Mouse (Mus musculus) hindbrain, embryonic 15.5 days (tissue): Measurements from ENCODE around the gene Tmem253. TPM values are rescaled to one million over a fixed set of nuclear protein-coding genes. Genes with fewer than 3 reads are reported as not detected.
"Not testable (repeated sequence)": the region's sequence is repeated elsewhere in the genome, so short reads cannot be mapped to it uniquely, and the experiment has no call there.

Source experiments
- ATAC-seq: fragments of 200-750 bp; cut with Nextera tagmentation; 2 replicates; pipeline ENCODE4 v1.8.0; 2017; ENCODE audit warnings: low read depth, moderate number of reproducible peaks, moderate TSS enrichment; ENCODE audit not compliant: low FRiP score
- H3K27ac ChIP-seq: fragments of 300-500 bp; sonication (generic); replicated peaks from 2 replicates; pipeline ENCODE4 v1.5.1; 2015; ENCODE audit warnings: mild to moderate bottlenecking, inconsistent platforms
- H3K27me3 ChIP-seq: fragments of 300-500 bp; sonication (generic); 2 replicates; pipeline ENCODE4 v1.6.1; 2015; ENCODE audit warnings: control low read depth, inconsistent platforms
- H3K36me3 ChIP-seq: fragments of 300-500 bp; sonication (generic); 2 replicates; pipeline ENCODE4 v1.6.1; 2015; ENCODE audit warnings: control low read depth, inconsistent platforms
- H3K4me1 ChIP-seq: fragments of 300-500 bp; sonication (generic); replicated peaks from 2 replicates; pipeline ENCODE4 v1.6.1; 2015; ENCODE audit warnings: control low read depth, inconsistent platforms
- H3K4me2 ChIP-seq: fragments of 300-500 bp; sonication (generic); 2 replicates; pipeline ENCODE4 v1.6.1; 2015; ENCODE audit warnings: moderate library complexity, mild to moderate bottlenecking, inconsistent platforms
- H3K4me3 ChIP-seq: fragments of 300-500 bp; sonication (generic); 2 replicates; pipeline ENCODE4 v1.5.1; 2015; ENCODE audit warnings: mild to moderate bottlenecking, inconsistent platforms
- H3K9ac ChIP-seq: fragments of 300-500 bp; sonication (generic); 2 replicates; pipeline ENCODE4 v1.6.1; 2015; ENCODE audit warnings: inconsistent platforms
- H3K9me3 ChIP-seq: fragments of 300-500 bp; sonication (generic); 2 replicates; pipeline ENCODE4 v1.6.1; 2016; ENCODE audit warnings: control low read depth, inconsistent platforms
- WGBS: fragments of 180-500 bp; shearing (Covaris S2); methylation state at CpG from one replicate; pipeline ENCODE4 v1.1.7; 2015; 5-methylcytosine and 5-hydroxymethylcytosine counted together
- polyA plus RNA-seq: library from polyadenylated mRNA; unstranded; fragments of >200 nt; fragmentation: Nextera tagmentation; extraction: Ambion mirVana; gene quantifications from 2 replicates; pipeline ENCODE4 v1.2.1, GENCODE M21; 2015

Gene Tmem253
- polyA plus RNA-seq, 1 experiment from 2014 or later: 0.17 TPM

DNA sequence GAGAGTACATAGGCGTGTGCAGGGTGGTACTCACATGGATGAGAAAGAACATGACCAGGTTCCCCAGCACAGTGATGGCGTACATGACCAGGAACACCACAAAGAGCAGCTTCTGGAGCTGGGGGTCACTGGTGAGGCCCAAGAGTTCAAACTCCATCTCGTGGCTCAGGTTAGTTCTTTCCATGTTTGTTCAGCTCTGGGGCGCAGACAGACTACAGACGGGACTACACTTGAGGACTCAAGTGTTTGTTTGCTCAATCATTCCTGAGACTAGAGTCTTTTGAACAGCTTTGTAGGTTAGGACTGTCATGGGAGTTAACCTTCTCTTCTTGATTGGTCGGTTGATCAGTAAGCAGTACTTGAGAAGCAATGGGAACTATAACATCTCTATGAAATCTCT is 20.5 kb downstream of the Tmem253 start:
- H3K27ac ChIP-seq: no peak overlapping the region
- ATAC-seq: no peak
- 90% methylated on average over 6 of the region's 6 CpGs for WGBS

DNA sequence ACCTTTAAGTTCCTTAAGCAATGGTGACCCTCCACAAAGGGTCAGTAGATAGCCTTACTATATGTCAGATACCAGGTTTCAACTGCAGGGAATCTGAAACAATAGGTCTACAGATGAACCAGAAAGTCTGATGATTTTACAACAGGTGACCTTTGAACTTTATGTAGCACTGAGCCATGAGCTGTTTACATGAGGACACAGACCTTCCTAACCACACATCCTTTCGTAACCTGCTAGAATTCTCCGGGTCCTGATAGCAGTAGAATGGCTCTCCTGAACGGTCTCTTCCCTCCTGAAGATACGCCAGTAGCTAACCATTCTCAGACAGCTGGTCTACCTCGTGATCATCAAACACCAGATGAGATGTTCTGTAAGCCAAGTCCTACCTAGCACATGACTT is 23.9 kb downstream of the Tmem253 start:
- Histone ChIP-seq H3K36me3 (no peaks in the 10 kb centered on the region), H3K4me1 (no peaks in the 10 kb centered on the region), H3K9ac (no peak overlapping the region), H3K27ac (no peak overlapping the region), H3K4me2 (no peak overlapping the region), H3K27me3 (no peaks in the 10 kb centered on the region), H3K9me3 (no peaks in the 10 kb centered on the region), H3K4me3 (no peak overlapping the region)
- ATAC-seq: no peak
- 94% methylated on average over 5 of the region's 5 CpGs for WGBS

More for the DNA sequence above, 20.5 kb downstream of the Tmem253 start:
- H3K27me3 ChIP-seq: no peaks in the 10 kb centered on the region
- H3K4me3 ChIP-seq: no peak overlapping the region
- H3K36me3 ChIP-seq: no peaks in the 10 kb centered on the region
- H3K4me2 ChIP-seq: no peak overlapping the region
- no peaks in the 10 kb centered on the region for H3K4me1 ChIP-seq
- no peaks in the 10 kb centered on the region for H3K9me3 ChIP-seq
- H3K9ac ChIP-seq: no peak overlapping the region

DNA sequence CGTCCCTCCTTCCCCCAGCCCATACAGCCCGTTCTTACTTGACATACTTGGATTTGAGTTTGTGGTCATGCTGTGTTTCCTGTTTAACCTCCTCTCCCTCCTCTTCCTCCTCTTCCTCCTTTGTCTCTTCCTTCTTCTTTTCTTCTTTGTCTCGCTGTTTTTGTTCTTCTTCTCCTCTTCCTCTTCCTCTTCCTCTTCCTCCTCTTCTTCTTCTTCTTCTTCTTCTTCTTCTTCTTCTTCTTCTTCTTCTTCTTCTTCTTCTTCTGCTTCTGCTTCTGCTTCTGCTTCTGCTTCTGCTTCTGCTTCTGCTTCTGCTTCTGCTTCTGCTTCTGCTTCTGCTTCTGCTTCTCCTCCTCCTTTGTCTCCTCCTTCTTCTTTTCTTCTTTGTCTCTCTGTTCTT is 26.9 kb downstream of the Tmem253 start, which contains the start of gene Olfr221:
Olfr221 (minus strand) TSS at position 101 of the 400 bp plus-strand sequence.
- not testable (repeated sequence) for ATAC-seq, H3K9ac ChIP-seq, H3K9me3 ChIP-seq, H3K4me3 ChIP-seq, H3K4me1 ChIP-seq, H3K36me3 ChIP-seq, H3K27ac ChIP-seq, H3K27me3 ChIP-seq, H3K4me2 ChIP-seq
- WGBS: 68% methylated on average over 3 of the region's 3 CpGs

DNA sequence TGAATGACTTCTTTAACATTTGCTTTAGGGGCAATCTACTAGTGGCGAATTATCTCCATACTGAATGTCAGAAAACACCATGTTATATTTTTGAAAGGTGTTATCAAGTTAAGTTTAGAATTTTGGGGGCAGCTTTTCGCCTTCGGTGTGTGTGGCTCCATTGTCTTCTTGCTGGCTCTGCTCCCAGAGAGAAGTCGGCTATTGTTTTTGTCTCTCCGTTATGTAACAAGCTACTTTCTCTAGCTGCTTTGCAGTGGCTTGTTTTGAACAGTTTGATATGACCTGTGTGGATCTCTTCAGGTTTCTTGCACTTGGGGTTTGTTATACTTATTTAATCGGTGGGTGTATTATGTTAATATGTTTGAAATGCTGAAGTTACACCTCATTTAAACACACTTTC is 28.0 kb downstream of the Tmem253 start:
- WGBS: 56% methylated on average over 6 of the region's 6 CpGs
- no peak for ATAC-seq

DNA sequence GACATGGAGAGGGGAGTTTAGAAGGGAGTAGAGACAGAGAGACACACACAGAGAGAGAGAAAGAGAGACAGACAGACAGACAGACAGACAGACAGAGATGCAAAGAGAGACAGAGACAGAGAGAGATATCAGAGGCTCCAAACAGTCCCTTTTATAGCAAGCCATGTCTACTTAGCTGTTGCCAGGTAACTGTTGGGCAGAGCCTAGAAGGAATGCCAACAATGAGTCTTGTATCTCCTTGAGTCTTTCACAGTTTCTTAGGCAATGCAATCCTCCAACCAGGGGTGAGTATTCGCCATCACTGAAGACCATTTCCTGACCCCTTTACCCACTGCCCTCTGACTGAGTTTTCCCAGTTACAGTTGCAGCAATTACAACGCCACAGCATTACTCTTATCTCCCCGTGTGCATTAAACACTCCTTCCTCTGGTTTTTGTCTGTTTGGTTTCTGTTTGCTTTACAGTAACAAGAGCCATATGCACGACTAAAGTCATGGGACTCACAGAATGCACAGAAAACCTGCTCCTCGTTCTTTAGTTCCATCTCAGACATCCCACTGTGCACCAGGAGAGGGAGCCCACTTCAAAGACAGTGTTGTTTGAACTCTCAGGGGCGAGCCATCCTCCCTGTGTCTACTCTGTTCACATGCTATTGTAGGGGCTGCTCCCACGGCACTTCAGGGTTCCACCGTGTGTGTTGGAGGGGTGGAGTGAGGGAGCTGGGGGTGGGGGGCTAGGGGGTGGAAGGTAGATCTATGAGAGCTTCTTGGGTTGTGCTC is 29.6 kb downstream of the Tmem253 start:
- no peak overlapping the region for H3K27ac ChIP-seq

More for the DNA sequence above, 28.0 kb downstream of the Tmem253 start:
- Histone ChIP-seq H3K4me1 (0 out of 2 replicates have a peak, but pooled peaks cover 6% of the 10 kb centered on the region), H3K4me2 (no peak overlapping the region), H3K36me3 (no peaks in the 10 kb centered on the region), H3K27ac (no peak overlapping the region), H3K27me3 (no peaks in the 10 kb centered on the region), H3K9ac (no peak overlapping the region), H3K9me3 (no peaks in the 10 kb centered on the region), H3K4me3 (no peak overlapping the region)

DNA sequence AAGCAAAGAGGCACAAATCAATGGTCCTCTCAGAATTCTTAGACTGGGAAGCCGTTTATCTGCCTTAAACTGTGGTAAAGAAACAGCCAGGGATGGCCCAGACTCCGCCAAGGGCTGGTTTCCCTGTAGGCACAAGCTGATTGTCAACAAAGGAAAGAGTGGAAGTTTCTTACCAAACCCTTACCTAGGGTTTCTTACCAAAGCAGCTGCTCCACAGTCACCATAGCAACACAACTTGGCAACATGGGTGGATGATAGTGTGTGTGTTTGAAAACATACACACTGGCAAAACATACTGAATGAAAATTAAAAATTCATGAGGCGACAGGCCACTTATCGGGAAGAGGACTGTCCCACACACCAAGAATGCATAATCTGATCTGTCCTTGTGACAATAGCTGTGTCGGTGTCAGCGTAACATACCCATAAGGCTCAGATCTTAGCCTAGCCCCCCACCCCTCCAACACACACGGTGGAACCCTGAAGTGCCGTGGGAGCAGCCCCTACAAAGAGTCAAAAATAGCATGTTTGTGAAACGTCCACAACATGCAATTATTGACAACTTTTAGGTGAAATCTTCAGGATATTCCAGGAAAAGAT is 30.6 kb downstream of the Tmem253 start:
- Histone ChIP-seq H3K36me3 (no peaks in the 10 kb centered on the region), H3K4me3 (no peak overlapping the region), H3K9me3 (no peaks in the 10 kb centered on the region), H3K9ac (no peak overlapping the region), H3K4me1 (0 out of 2 replicates have a peak, but pooled peaks cover 6% of the 10 kb centered on the region), H3K27ac (no peak overlapping the region), H3K4me2 (no peak overlapping the region), H3K27me3 (no peaks in the 10 kb centered on the region)
- ATAC-seq: no peak
- WGBS: 38% methylated on average over 9 of the region's 9 CpGs

More for the DNA sequence above, 29.6 kb downstream of the Tmem253 start:
- H3K4me2 ChIP-seq: no peak overlapping the region
- 8% methylated on average over 8 of the region's 8 CpGs for WGBS
- H3K36me3 ChIP-seq: no peaks in the 10 kb centered on the region
- ATAC-seq: peak; percentile 42; the same call in 1 of the 2 replicates
- H3K9ac ChIP-seq: no peak overlapping the region
- no peaks in the 10 kb centered on the region for H3K27me3 ChIP-seq
- 0 out of 2 replicates have a peak, but pooled peaks cover 6% of the 10 kb centered on the region for H3K4me1 ChIP-seq
- no peak overlapping the region for H3K4me3 ChIP-seq
- H3K9me3 ChIP-seq: no peaks in the 10 kb centered on the region

DNA sequence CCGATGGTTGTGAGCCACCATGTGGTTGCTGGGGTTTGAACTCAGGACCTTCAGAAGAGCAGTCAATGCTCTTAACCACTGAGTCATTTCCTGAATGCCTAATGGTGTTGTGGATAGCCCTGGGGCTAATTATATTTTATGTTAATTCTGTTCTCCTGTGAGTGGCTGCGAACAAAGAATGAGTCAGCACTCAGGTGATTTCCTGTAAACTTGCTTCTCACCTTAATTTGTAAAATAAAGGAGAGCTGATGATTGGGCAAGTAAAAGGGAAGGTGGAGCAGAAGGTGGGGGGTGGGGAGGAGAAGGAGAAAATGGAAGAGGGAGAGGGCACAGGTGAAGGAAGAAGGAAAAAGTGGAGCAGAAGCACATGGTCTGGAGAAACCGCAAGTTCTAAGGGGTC is 37.3 kb downstream of the Tmem253 start:
- H3K9me3 ChIP-seq, H3K27ac ChIP-seq, H3K9ac ChIP-seq, H3K27me3 ChIP-seq, H3K4me3 ChIP-seq, ATAC-seq, H3K36me3 ChIP-seq, H3K4me1 ChIP-seq, H3K4me2 ChIP-seq: not testable (repeated sequence)
- WGBS: 82% methylated on average over 3 of the region's 3 CpGs

DNA sequence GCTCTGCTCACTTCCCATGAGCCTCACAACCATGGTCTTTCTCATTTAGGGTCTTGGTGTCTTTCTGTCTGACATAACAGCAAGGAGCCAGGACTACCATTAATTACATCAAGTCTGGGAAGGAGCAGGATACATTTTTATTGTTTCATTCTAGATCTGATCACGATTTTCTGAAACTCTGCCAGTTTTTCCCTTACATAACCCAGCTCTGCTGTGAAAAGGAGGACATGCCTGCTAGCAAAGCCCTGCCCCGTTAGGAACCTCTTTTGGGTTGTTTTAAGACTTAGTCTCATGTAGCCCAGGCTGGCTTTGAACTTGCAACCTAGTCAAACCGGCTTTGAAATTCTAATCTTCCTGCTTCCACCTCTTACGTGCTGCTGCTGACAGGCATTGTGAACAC is 44.5 kb downstream of the Tmem253 start:
- H3K27ac ChIP-seq: no peak overlapping the region
- no peak overlapping the region for H3K9ac ChIP-seq
- H3K4me2 ChIP-seq: no peak overlapping the region
- H3K9me3 ChIP-seq: no peaks in the 10 kb centered on the region
- H3K36me3 ChIP-seq: no peaks in the 10 kb centered on the region
- 69% methylated on average over 4 of the region's 4 CpGs for WGBS
- no peak for ATAC-seq
- no peak overlapping the region for H3K4me3 ChIP-seq
- no peaks in the 10 kb centered on the region for H3K4me1 ChIP-seq
- no peaks in the 10 kb centered on the region for H3K27me3 ChIP-seq

DNA sequence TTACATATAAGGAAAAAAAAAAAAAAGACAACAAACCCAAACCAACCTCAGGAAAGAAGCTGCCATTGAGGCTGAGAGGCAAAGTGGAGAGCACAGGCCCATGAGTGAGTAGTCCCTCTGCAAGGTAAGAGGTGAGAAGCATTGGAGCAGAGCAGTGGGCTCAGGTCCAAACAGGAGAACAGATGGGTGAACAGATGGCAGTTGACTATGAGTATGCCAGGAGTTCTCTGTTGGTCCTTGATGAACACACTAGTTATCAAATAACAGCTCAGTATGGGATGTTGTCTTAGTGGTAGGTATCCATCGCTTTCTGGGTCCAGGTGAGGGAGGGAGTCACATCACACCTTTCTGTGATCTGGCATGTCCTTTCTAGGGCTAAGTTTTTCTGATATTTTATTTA is 45.3 kb downstream of the Tmem253 start:
- Histone ChIP-seq H3K9me3 (no peaks in the 10 kb centered on the region), H3K9ac (no peak overlapping the region), H3K36me3 (no peaks in the 10 kb centered on the region), H3K4me1 (no peaks in the 10 kb centered on the region), H3K27ac (no peak overlapping the region), H3K27me3 (no peaks in the 10 kb centered on the region), H3K4me3 (no peak overlapping the region), H3K4me2 (no peak overlapping the region)
- ATAC-seq: no peak
- 76% methylated on average over 1 of the region's 1 CpGs for WGBS

DNA sequence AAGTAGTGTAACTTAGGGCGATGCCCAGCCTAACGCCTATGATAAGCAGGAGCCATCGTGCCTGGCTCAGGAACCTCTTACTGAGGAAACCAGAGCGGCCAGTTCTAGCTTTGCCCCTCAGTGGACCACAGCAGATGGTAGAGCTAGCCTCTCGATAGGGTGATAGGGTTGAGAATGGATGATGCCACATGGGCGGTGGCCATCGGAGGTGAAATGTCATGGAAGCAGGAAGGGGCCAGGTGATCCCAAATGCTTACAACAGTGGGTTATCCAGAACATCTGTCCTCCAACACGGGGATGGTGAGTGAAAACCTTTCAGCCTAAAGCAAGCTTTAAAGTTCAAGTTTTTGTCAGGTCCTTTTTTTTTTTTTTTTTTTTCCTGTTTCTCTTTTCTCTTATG is 46.3 kb downstream of the Tmem253 start:
- 87% methylated on average over 8 of the region's 8 CpGs for WGBS
- no peaks in the 10 kb centered on the region for H3K9me3 ChIP-seq

DNA sequence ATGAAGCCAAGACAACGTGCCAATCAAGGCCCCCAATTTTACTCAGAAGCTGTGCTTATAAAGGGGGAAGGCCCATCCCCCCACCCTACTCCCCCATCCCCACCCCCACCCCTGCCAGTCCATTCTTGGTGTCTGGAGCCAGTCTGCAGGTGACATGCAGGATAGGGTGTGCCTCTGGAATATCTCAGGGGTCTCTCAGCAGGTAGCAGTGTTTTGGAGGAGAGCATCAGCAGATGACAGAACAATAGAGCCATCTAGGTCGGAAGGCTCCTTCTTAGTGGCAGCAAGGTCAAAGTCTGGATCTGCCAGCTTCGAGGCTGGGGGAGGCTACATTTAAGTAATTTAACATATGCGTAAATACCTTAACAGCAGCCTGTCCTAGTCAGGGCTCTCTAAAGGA is 50.7 kb downstream of the Tmem253 start:
- Histone ChIP-seq H3K4me1 (no peaks in the 10 kb centered on the region), H3K36me3 (peaks cover 7% of the 10 kb centered on the region), H3K27ac (no peak overlapping the region), H3K9me3 (no peaks in the 10 kb centered on the region), H3K9ac (no peak overlapping the region), H3K27me3 (no peaks in the 10 kb centered on the region), H3K4me2 (no peak overlapping the region), H3K4me3 (no peak overlapping the region)
- no peak for ATAC-seq
- WGBS: 57% methylated on average over 4 of the region's 4 CpGs

More for the DNA sequence above, 46.3 kb downstream of the Tmem253 start:
- H3K27me3 ChIP-seq: no peaks in the 10 kb centered on the region
- H3K36me3 ChIP-seq: no peaks in the 10 kb centered on the region
- H3K4me1 ChIP-seq: no peaks in the 10 kb centered on the region
- no peak for ATAC-seq
- no peak overlapping the region for H3K4me3 ChIP-seq
- no peak overlapping the region for H3K9ac ChIP-seq
- no peak overlapping the region for H3K27ac ChIP-seq
- no peak overlapping the region for H3K4me2 ChIP-seq
